Mouse (Mus musculus): ENCODE data around the gene Hip1. TPM values are rescaled to one million over a fixed set of nuclear protein-coding genes. Genes with fewer than 3 reads are reported as not detected.

The Hip1 gene
- polyA plus RNA-seq, 1 experiment: 51.6 TPM

DNA sequence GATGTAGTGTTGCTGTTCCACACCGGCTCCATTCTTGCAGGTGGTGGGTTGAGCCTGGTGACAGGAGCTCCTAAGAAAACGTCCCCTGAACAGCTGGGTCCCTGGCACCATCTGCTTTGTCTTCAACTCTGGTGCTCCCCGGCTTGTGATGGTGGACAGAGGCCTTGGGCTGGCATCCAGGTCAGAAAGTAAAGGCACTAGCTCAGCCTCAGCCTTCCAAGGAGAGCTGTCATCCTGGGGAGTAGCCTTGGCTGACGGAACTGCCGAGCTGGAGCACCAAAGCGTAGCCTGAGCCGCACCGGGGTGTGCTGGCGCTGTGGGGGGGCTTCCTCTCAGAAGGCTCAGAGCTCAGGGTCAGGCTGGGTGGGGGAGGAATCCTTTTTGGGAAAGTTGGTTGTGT, 134.7 kb downstream of the Hip1 start:
- Histone ChIP-seq H3K9me3 (replicated peaks; ENCODE audit: control insufficient read depth, insufficient read depth, low read length, poor library complexity, severe bottlenecking) (no peaks in the 10 kb centered on the region), H3K9ac (ENCODE audit: low read depth, poor library complexity, severe bottlenecking) (no peak overlapping the region), H3K27me3 (ENCODE audit: control insufficient read depth, insufficient read depth, low read length, poor library complexity, severe bottlenecking) (no peaks in the 10 kb centered on the region), H3K4me1 (ENCODE audit: control insufficient read depth, insufficient read depth, low read length) (no peaks in the 10 kb centered on the region), H3K4me3 (ENCODE audit: low read depth, low read length) (no peak overlapping the region), H3K36me3 (ENCODE audit: control insufficient read depth, insufficient read depth, low read length, poor library complexity, severe bottlenecking) (peaks cover 3% of the 10 kb centered on the region; the same call in 1 of the 2 replicates), H3K27ac (ENCODE audit: insufficient read depth, low read length) (no peak overlapping the region)
- TF ChIP-seq CTCF (IDR thresholded peaks at IDR 0.05; ENCODE audit: low read depth, low read length) (no peak), POLR2A (IDR thresholded peaks at IDR 0.05; ENCODE audit: insufficient read depth, low read length) (no peak), EP300 (IDR thresholded peaks at IDR 0.05; ENCODE audit: insufficient read depth, low read depth, low read length) (no peak)

DNA sequence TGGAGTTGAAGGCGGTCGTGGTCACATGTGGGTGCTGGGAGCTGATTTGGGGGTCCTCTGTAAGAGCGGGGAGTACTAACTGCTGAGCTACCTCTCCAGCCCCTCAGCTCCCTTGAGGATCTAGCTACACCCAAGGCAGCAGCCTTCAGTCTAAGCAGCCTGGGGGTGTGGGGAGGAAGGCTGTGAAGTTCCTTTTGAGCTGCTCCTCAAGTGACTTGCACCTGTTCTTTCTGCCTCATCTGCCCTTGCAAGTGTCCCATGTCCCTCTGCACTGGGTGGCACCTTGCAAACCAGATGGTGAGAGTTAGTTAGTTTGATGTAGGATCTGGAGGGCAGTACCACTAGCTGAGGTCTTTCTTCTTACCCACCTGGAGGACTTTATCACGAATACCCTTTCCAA, 136.8 kb downstream of the Hip1 start:
- Histone ChIP-seq H3K27me3 (ENCODE audit: control insufficient read depth, insufficient read depth, low read length, poor library complexity, severe bottlenecking) (no peaks in the 10 kb centered on the region), H3K4me3 (ENCODE audit: low read depth, low read length) (no peak overlapping the region), H3K27ac (ENCODE audit: insufficient read depth, low read length) (no peak overlapping the region), H3K4me1 (ENCODE audit: control insufficient read depth, insufficient read depth, low read length) (no peaks in the 10 kb centered on the region), H3K9ac (ENCODE audit: low read depth, poor library complexity, severe bottlenecking) (no peak overlapping the region), H3K9me3 (replicated peaks; ENCODE audit: control insufficient read depth, insufficient read depth, low read length, poor library complexity, severe bottlenecking) (no peaks in the 10 kb centered on the region), H3K36me3 (ENCODE audit: control insufficient read depth, insufficient read depth, low read length, poor library complexity, severe bottlenecking) (peaks cover 3% of the 10 kb centered on the region; the same call in 1 of the 2 replicates)
- TF ChIP-seq CTCF (IDR thresholded peaks at IDR 0.05; ENCODE audit: low read depth, low read length) (no peak), EP300 (IDR thresholded peaks at IDR 0.05; ENCODE audit: insufficient read depth, low read depth, low read length) (no peak), POLR2A (IDR thresholded peaks at IDR 0.05; ENCODE audit: insufficient read depth, low read length) (no peak)

DNA sequence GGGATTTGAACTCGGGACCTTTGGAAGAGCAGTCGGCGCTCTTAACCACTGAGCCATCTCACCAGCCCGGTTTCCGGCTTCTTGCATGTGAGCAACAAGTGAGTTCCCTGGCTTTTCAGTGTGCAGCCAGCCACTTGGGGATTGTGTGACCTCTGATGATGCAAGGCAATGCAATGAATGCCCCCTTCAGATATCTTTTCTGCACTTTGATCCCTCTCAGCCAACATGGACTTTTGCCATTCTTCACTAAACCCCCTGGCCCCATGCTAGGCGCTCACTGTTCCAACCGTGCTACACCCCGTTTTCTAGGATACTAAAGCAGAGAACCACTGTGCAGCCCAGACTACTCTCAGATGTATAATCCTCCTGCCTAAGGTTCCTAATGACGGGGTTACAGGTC, 139.5 kb downstream of the Hip1 start:
- Histone ChIP-seq H3K4me1 (ENCODE audit: control insufficient read depth, insufficient read depth, low read length) (no peaks in the 10 kb centered on the region), H3K27ac (ENCODE audit: insufficient read depth, low read length) (no peak overlapping the region), H3K4me3 (ENCODE audit: low read depth, low read length) (no peak overlapping the region), H3K36me3 (ENCODE audit: control insufficient read depth, insufficient read depth, low read length, poor library complexity, severe bottlenecking) (no peaks in the 10 kb centered on the region), H3K9ac (ENCODE audit: low read depth, poor library complexity, severe bottlenecking) (no peak overlapping the region), H3K9me3 (replicated peaks; ENCODE audit: control insufficient read depth, insufficient read depth, low read length, poor library complexity, severe bottlenecking) (no peaks in the 10 kb centered on the region), H3K27me3 (ENCODE audit: control insufficient read depth, insufficient read depth, low read length, poor library complexity, severe bottlenecking) (no peaks in the 10 kb centered on the region)
- TF ChIP-seq EP300 (IDR thresholded peaks at IDR 0.05; ENCODE audit: insufficient read depth, low read depth, low read length) (no peak), CTCF (IDR thresholded peaks at IDR 0.05; ENCODE audit: low read depth, low read length) (no peak), POLR2A (IDR thresholded peaks at IDR 0.05; ENCODE audit: insufficient read depth, low read length) (no peak)

DNA sequence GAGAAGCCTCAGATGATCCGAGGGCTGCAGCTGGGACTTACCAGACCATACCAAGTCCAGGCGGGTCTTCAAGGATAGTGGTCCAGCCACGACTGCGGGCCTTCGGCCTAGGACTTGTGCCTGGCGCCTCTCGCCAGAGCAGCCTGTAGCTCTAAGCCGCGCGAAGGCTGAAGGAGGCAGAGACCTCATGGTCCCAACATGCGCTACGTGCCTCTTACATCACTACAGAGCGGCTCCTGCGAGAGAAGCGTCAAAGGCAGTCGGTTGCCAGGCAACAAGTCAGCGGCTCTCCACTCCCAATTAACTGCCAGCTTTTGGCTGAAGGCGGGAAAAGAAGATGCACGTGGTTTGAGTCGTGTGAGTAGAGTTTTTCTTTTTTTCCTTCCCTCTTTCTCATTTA, 140.3 kb downstream of the Hip1 start:
- H3K9me3 ChIP-seq (replicated peaks; ENCODE audit: control insufficient read depth, insufficient read depth, low read length, poor library complexity, severe bottlenecking): no peaks in the 10 kb centered on the region
- H3K4me1 ChIP-seq (ENCODE audit: control insufficient read depth, insufficient read depth, low read length): no peaks in the 10 kb centered on the region
- H3K4me3 ChIP-seq (ENCODE audit: low read depth, low read length): peak overlapping the region; percentile 1; the same call in 1 of the 2 replicates
- no peaks in the 10 kb centered on the region for H3K27me3 ChIP-seq (ENCODE audit: control insufficient read depth, insufficient read depth, low read length, poor library complexity, severe bottlenecking)
- no peak overlapping the region for H3K27ac ChIP-seq (ENCODE audit: insufficient read depth, low read length)
- no peak overlapping the region for H3K9ac ChIP-seq (ENCODE audit: low read depth, poor library complexity, severe bottlenecking)
- H3K36me3 ChIP-seq (ENCODE audit: control insufficient read depth, insufficient read depth, low read length, poor library complexity, severe bottlenecking): no peaks in the 10 kb centered on the region
- TF ChIP-seq POLR2A (IDR thresholded peaks at IDR 0.05; ENCODE audit: insufficient read depth, low read length): no peak
- no peak for TF ChIP-seq EP300 (IDR thresholded peaks at IDR 0.05; ENCODE audit: insufficient read depth, low read depth, low read length)

DNA sequence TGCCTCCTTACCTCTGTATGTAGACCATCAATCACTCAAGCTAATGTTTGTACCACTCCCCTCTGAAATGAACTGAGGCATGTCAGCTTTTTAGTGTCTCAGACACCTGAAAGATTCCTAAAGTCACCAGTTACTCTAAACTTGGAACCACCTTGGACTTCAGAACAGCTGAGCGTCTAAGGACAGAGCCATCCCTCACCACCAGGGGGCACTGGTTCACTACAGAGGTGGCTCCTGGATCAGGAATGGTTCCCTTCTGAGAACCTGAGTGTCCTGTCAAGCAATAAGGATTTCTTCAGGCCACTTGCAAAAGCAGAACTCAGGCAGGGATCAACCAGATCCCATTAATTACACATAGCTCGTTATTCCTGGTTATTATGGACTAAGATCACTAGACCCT, 144.7 kb downstream of the Hip1 start:
- Histone ChIP-seq H3K4me1 (ENCODE audit: control insufficient read depth, insufficient read depth, low read length) (no peaks in the 10 kb centered on the region), H3K9me3 (replicated peaks; ENCODE audit: control insufficient read depth, insufficient read depth, low read length, poor library complexity, severe bottlenecking) (no peaks in the 10 kb centered on the region), H3K36me3 (ENCODE audit: control insufficient read depth, insufficient read depth, low read length, poor library complexity, severe bottlenecking) (no peaks in the 10 kb centered on the region), H3K4me3 (ENCODE audit: low read depth, low read length) (no peak overlapping the region), H3K27ac (ENCODE audit: insufficient read depth, low read length) (no peak overlapping the region), H3K27me3 (ENCODE audit: control insufficient read depth, insufficient read depth, low read length, poor library complexity, severe bottlenecking) (no peaks in the 10 kb centered on the region), H3K9ac (ENCODE audit: low read depth, poor library complexity, severe bottlenecking) (no peak overlapping the region)
- TF ChIP-seq POLR2A (IDR thresholded peaks at IDR 0.05; ENCODE audit: insufficient read depth, low read length): no peak
- peak; percentile 97 for TF ChIP-seq CTCF (IDR thresholded peaks at IDR 0.05; ENCODE audit: low read depth, low read length)

DNA sequence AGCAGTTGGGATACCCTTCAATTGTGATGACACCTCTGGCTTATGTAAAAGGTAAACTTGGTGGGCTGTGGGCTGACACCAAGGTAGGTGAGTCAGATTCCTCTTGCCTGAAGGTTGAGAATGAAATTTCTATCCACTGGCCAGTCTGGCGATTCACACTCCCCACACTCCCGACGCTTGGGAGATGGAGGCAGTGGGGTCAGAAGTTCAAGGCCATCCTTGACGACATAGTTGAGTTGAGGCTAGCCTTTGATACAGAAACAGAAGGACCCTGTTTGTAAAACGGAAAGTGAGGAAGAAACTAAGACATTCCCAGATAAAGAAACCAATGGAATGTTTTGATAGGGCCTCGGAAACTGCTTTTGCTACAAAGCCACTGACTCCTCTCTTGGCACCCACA, 145.5 kb downstream of the Hip1 start:
- H3K4me3 ChIP-seq (ENCODE audit: low read depth, low read length): no peak overlapping the region
- TF ChIP-seq CTCF (IDR thresholded peaks at IDR 0.05; ENCODE audit: low read depth, low read length) (no peak), POLR2A (IDR thresholded peaks at IDR 0.05; ENCODE audit: insufficient read depth, low read length) (no peak), EP300 (IDR thresholded peaks at IDR 0.05; ENCODE audit: insufficient read depth, low read depth, low read length) (no peak)
- no peaks in the 10 kb centered on the region for H3K36me3 ChIP-seq (ENCODE audit: control insufficient read depth, insufficient read depth, low read length, poor library complexity, severe bottlenecking)
- no peaks in the 10 kb centered on the region for H3K27me3 ChIP-seq (ENCODE audit: control insufficient read depth, insufficient read depth, low read length, poor library complexity, severe bottlenecking)
- H3K9me3 ChIP-seq (replicated peaks; ENCODE audit: control insufficient read depth, insufficient read depth, low read length, poor library complexity, severe bottlenecking): no peaks in the 10 kb centered on the region
- H3K4me1 ChIP-seq (ENCODE audit: control insufficient read depth, insufficient read depth, low read length): no peaks in the 10 kb centered on the region
- H3K9ac ChIP-seq (ENCODE audit: low read depth, poor library complexity, severe bottlenecking): no peak overlapping the region
- no peak overlapping the region for H3K27ac ChIP-seq (ENCODE audit: insufficient read depth, low read length)

Data from ES-Bruce4 (cell line).